Mouse (Mus musculus) stomach, postnatal 0 days (tissue): ENCODE results near the gene Slc25a13.

Experiments used
- CTCF ChIP-seq: IDR thresholded peaks from 2 replicates; pipeline ENCODE4 v1.5.1; 2016; ENCODE audit warnings: antibody characterized with exemption, low read depth, mild to moderate bottlenecking, moderate library complexity
- EP300 ChIP-seq: optimal IDR thresholded peaks from 2 replicates; pipeline ENCODE3; 2016; ENCODE audit warnings: antibody characterized with exemption

GRCm38 (mm10) chr6:6243828-6244227 is 26.9 kb upstream of the Slc25a13 start:
- TF ChIP-seq CTCF (no peak), EP300 (no peak)
